Mouse (Mus musculus) heart, embryonic 12.5 days (tissue): Measurements from ENCODE around the gene Tnrc6c. TPM values are rescaled to one million over a fixed set of nuclear protein-coding genes. Genes with fewer than 3 reads are reported as not detected.
A peak's percentile ranks its signal among the peaks of the same experiment; 100 is the strongest.

Source experiments
- ATAC-seq: fragments of 200-750 bp; cut with Nextera tagmentation; 2 replicates; pipeline ENCODE4 v1.8.0; 2017; ENCODE audit warnings: moderate TSS enrichment, moderate library complexity; ENCODE audit not compliant: insufficient number of reproducible peaks, low FRiP score
- H3K27ac ChIP-seq: fragments of 300-500 bp; sonication (generic); 2 replicates; pipeline ENCODE4 v1.5.1; 2016; ENCODE audit warnings: mild to moderate bottlenecking, moderate library complexity; ENCODE audit not compliant: poor library complexity, severe bottlenecking
- H3K27me3 ChIP-seq: fragments of 300-500 bp; sonication (generic); replicated peaks from 2 replicates; pipeline ENCODE4 v1.6.1; 2016; ENCODE audit warnings: mild to moderate bottlenecking, moderate library complexity
- H3K36me3 ChIP-seq: fragments of 300-500 bp; sonication (generic); 2 replicates; pipeline ENCODE4 v1.6.1; 2016; ENCODE audit warnings: mild to moderate bottlenecking, moderate library complexity
- H3K4me1 ChIP-seq: fragments of 300-500 bp; sonication (generic); replicated peaks from 2 replicates; pipeline ENCODE4 v1.6.1; 2016; ENCODE audit warnings: mild to moderate bottlenecking
- H3K4me2 ChIP-seq: fragments of 300-500 bp; sonication (generic); 2 replicates; pipeline ENCODE4 v1.6.1; 2016; ENCODE audit warnings: mild to moderate bottlenecking, moderate library complexity
- H3K4me3 ChIP-seq: fragments of 300-500 bp; sonication (generic); 2 replicates; pipeline ENCODE4 v1.5.1; 2016; ENCODE audit warnings: mild to moderate bottlenecking
- H3K9ac ChIP-seq: fragments of 300-500 bp; sonication (generic); 2 replicates; pipeline ENCODE4 v1.6.1; 2016; ENCODE audit warnings: mild to moderate bottlenecking, moderate library complexity
- H3K9me3 ChIP-seq: fragments of 300-500 bp; sonication (generic); replicated peaks from 2 replicates; pipeline ENCODE4 v1.6.1; 2016; ENCODE audit warnings: mild to moderate bottlenecking, moderate library complexity
- WGBS: fragments of 180-500 bp; shearing (Covaris S2); methylation state at CpG from one replicate; pipeline ENCODE4 v1.1.7; 2016; 5-methylcytosine and 5-hydroxymethylcytosine counted together
- polyA plus RNA-seq: library from polyadenylated mRNA; unstranded; fragments of >200 nt; fragmentation: Nextera tagmentation; extraction: Ambion mirVana; gene quantifications from 2 replicates; pipeline ENCODE4 v1.2.1, GENCODE M21; 2016

Tnrc6c gene
- polyA plus RNA-seq, 1 experiment from 2014 or later: 8.2 TPM

- Histone ChIP-seq H3K4me1 (peaks cover 28% of the 10 kb centered on the region), H3K4me3 (peak within 1 kb of the TSS; percentile 67), H3K36me3 (peaks cover 29% of the 10 kb centered on the region), H3K27ac (peak within 1 kb of the TSS; percentile 24), H3K9ac (peak within 1 kb of the TSS; percentile 77), H3K9me3 (no peaks in the 10 kb centered on the region), H3K27me3 (peaks cover 3% of the 10 kb centered on the region; the same call in 1 of the 2 replicates), H3K4me2 (peak within 1 kb of the TSS; percentile 95)
- WGBS: under 1% methylated on average over 73 of the region's 75 CpGs
- peak; percentile 82 for ATAC-seq
Observed at GRCm38 (mm10) chr11:117809407-117810311, 155.6 kb downstream of the Tnrc6c start, which contains the start of the genes Gm20708 and Syngr2. TSS of gene Gm20708 (plus strand) at chr11:117809668. TSS of gene Syngr2 (plus strand) at chr11:117809668.

- Histone ChIP-seq H3K27me3 (peaks cover 3% of the 10 kb centered on the region; the same call in 1 of the 2 replicates), H3K4me3 (peak overlapping the region; percentile 67), H3K9ac (peak overlapping the region; percentile 77), H3K4me1 (peaks cover 34% of the 10 kb centered on the region), H3K27ac (peak overlapping the region; percentile 24), H3K9me3 (no peaks in the 10 kb centered on the region), H3K4me2 (peak overlapping the region; percentile 95), H3K36me3 (peaks cover 38% of the 10 kb centered on the region)
- WGBS: under 1% methylated on average over 21 of the region's 21 CpGs
- peak; percentile 83 for ATAC-seq
Observed at GRCm38 (mm10) chr11:117810401-117811046, 156.4 kb downstream of the Tnrc6c start.

Other genes with a start within 250 kb of the Tnrc6c start
- not detected in 2 replicates for gene Gm11733, start 169.9 kb upstream of the Tnrc6c start, polyA plus RNA-seq
- gene Tmc8, start 127.8 kb downstream of the Tnrc6c start, polyA plus RNA-seq: 4.0 and 4.1 TPM in 2 replicates
- gene Tmc6, start 127.9 kb downstream of the Tnrc6c start, polyA plus RNA-seq: 23.8 and 26.5 TPM in 2 replicates
- 0.71 and 1.7 TPM in 2 replicates for gene 6030468B19Rik, start 143.4 kb downstream of the Tnrc6c start, polyA plus RNA-seq
- gene Gm20708, start 155.4 kb downstream of the Tnrc6c start, polyA plus RNA-seq: 0.78 and 0.82 TPM in 2 replicates
- gene Syngr2, start 155.4 kb downstream of the Tnrc6c start, polyA plus RNA-seq: 68.9 and 69.3 TPM in 2 replicates
- gene Afmid, start 171.6 kb downstream of the Tnrc6c start, polyA plus RNA-seq: 10.5 and 13.5 TPM in 2 replicates
- gene Tk1, start 171.8 kb downstream of the Tnrc6c start, polyA plus RNA-seq: 101 and 105 TPM in 2 replicates
- gene Birc5, start 195.0 kb downstream of the Tnrc6c start, polyA plus RNA-seq: 250 and 252 TPM in 2 replicates
- gene Tmem235, start 206.5 kb downstream of the Tnrc6c start, polyA plus RNA-seq: not detected in 2 replicates
- 3.7 and 4.9 TPM in 2 replicates for gene Tha1, start 219.2 kb downstream of the Tnrc6c start, polyA plus RNA-seq